Mouse (Mus musculus): ENCODE data around the gene Cfap299. TPM values are rescaled to one million over a fixed set of nuclear protein-coding genes. Genes with fewer than 3 reads are reported as not detected.

Gene Cfap299
- total and polyA plus RNA-seq, 3 experiments = not detected

DNA sequence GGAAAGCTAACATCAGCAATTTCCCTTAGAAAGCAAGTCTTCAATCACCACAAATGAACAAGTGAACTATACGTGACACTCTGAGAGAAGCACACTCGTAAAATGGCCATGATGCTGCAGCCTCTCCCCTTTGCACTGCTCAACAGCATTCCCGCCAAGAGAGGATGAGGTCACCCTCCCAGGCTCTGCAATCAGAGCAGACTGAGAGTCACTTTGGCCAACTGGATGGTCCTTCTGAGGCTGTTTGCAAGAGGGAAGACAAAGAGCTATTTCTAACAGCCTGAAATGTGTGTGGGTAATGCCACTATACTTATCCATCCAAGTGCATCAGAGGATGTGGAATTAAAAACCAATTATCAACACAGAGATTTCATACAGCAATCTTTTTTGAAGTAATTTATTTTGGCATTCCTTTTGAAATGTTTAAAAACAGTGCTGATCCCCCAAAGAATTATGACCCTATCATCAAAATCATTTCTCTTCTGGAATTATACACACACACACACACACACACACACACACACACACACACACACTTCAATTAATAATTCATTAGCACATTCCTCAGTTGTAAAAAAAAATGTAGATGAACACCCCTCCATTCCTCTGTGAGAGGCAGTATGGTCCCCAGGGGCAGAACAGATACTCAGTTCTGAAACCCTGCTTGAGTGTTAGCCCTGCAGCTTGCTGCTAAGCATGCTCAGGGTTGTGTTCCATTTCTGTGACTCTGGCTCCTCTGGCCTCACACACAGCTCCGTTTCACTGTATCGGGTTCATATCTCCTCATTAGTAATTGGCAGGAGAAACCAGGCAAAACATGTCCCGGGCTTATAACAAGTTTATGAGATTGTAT lies 403.3 kb downstream of the Cfap299 start:
- H3K79me2 ChIP-seq (replicated peaks; ENCODE audit: control insufficient read depth, extremely low read depth, insufficient read depth, poor library complexity, severe bottlenecking) = no peaks in the 10 kb centered on the region
- no peaks in the 10 kb centered on the region for H3K36me3 ChIP-seq (replicated peaks in 1 of 2; ENCODE audit: control insufficient read depth in 1 of 2, insufficient read depth in 1 of 2, low read length in 1 of 2)
- in situ Hi-C loops (cut with MboI; ENCODE audit: low pct_ligation_motif_present, low pct_unique_long_range_greater_than_20kb, low sequenced_read_pairs) (no loop called here), dilution Hi-C loops (cut with MboI; ENCODE audit: extremely low pct_ligation_motif_present, extremely low pct_unique_long_range_greater_than_20kb, low sequenced_read_pairs) (no loop called here)
- no peak overlapping the region for H3K27ac ChIP-seq (ENCODE audit: insufficient read depth, low read depth)
- H3K9ac ChIP-seq (ENCODE audit: insufficient read depth, low read depth) = no peak overlapping the region
- DNase-seq (ENCODE audit: extremely low read depth) = no peak
- no peaks in the 10 kb centered on the region for H3K27me3 ChIP-seq (replicated peaks)
- no peak for TF ChIP-seq HCFC1 (IDR thresholded peaks at IDR 0.05; ENCODE audit: low read depth, low read length)
- TF ChIP-seq CHD1 (IDR thresholded peaks at IDR 0.05; ENCODE audit: low read depth, low read length) = no peak
- no peak for TF ChIP-seq MAZ (IDR thresholded peaks at IDR 0.05; ENCODE audit: low read depth, low read length)
- TF ChIP-seq SIN3A (IDR thresholded peaks at IDR 0.05; ENCODE audit: low read length) = no peak
- no peak for TF ChIP-seq POLR2A (IDR thresholded peaks at IDR 0.05; ENCODE audit: low read depth, low read length)
- no peak for TF ChIP-seq RAD21 (IDR thresholded peaks at IDR 0.05; ENCODE audit: low read depth, low read length)
- no peak for TF ChIP-seq CHD2 (IDR thresholded peaks at IDR 0.05; ENCODE audit: low read length)
- no peak for TF ChIP-seq MAFK (IDR thresholded peaks at IDR 0.05; ENCODE audit: insufficient replicate concordance, low read length)
- no peak for TF ChIP-seq TCF12 (IDR thresholded peaks at IDR 0.05; ENCODE audit: low read depth, low read length)
- TF ChIP-seq NELFE (IDR thresholded peaks at IDR 0.05; ENCODE audit: low read depth, low read length) = no peak
- TF ChIP-seq MYC (IDR thresholded peaks at IDR 0.05; ENCODE audit: low read depth, low read length) = no peak
- TF ChIP-seq EP300 (IDR thresholded peaks at IDR 0.05; ENCODE audit: low read length) = no peak
- TF ChIP-seq SMC3 (IDR thresholded peaks at IDR 0.05; ENCODE audit: low read depth, low read length) = no peak
- TF ChIP-seq MXI1 (IDR thresholded peaks at IDR 0.05; ENCODE audit: low read depth, low read length) = no peak
- no peak for TF ChIP-seq BHLHE40 (IDR thresholded peaks at IDR 0.05; ENCODE audit: low read depth, low read length)
- no peak for TF ChIP-seq MAX (IDR thresholded peaks at IDR 0.05; ENCODE audit: low read length)
- no peak for TF ChIP-seq USF2 (conservative IDR thresholded peaks at IDR 0.05; ENCODE audit: low read depth, low read length)
- TF ChIP-seq JUN (IDR thresholded peaks at IDR 0.05; ENCODE audit: insufficient read depth, low read depth, low read length) = no peak
- TF ChIP-seq POLR2AphosphoS2 (IDR thresholded peaks at IDR 0.05; ENCODE audit: low read depth, low read length) = no peak
- TF ChIP-seq CTCF (conservative IDR thresholded peaks at IDR 0.05 in 1 of 2, IDR thresholded peaks at IDR 0.05 in 1 of 2; ENCODE audit: low read depth in 2 of 2, low read length in 2 of 2) = no peak
- H3K4me3 ChIP-seq (replicated peaks in 1 of 3; ENCODE audit: low read depth in 2 of 3, low read length in 2 of 3, poor library complexity in 1 of 3) = no peak overlapping the region
- no peak overlapping the region for H3K4me2 ChIP-seq (ENCODE audit: insufficient read depth, low read depth, poor library complexity, severe bottlenecking)
- no peaks in the 10 kb centered on the region for H3K9me3 ChIP-seq (replicated peaks; ENCODE audit: low read length)
- H3K4me1 ChIP-seq (ENCODE audit: control insufficient read depth in 1 of 2, insufficient read depth in 2 of 2) = peaks cover 0 to 2% of the 10 kb centered on the region in 2 experiments; a peak in 2 of 4 replicates

DNA sequence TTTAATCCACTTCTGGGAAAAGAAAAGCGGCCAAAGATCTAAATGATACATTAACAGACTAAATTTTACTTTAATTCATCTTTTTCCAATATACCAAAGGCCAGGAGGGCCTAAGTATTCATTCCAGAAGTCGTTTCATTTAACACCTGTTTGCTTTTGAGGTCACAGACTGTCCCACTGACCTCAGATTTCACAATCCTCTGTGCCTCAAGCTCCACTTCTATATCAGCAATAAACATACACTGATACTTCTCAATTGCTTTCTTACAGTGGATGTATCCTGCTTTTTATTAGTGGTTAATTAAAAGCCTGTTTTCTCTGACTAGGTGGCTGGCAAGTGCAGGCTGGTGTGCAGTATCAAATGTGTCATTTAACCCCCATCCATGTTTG lies 403.9 kb downstream of the Cfap299 start:
- Histone ChIP-seq H3K4me2 (ENCODE audit: insufficient read depth, low read depth, poor library complexity, severe bottlenecking) (no peak overlapping the region), H3K4me3 (replicated peaks in 1 of 3; ENCODE audit: low read depth in 2 of 3, low read length in 2 of 3, poor library complexity in 1 of 3) (no peak overlapping the region), H3K36me3 (replicated peaks in 1 of 2; ENCODE audit: control insufficient read depth in 1 of 2, insufficient read depth in 1 of 2, low read length in 1 of 2) (no peaks in the 10 kb centered on the region), H3K4me1 (ENCODE audit: control insufficient read depth in 1 of 2, insufficient read depth in 2 of 2) (peaks cover 0 to 2% of the 10 kb centered on the region in 2 experiments; a peak in 2 of 4 replicates), H3K79me2 (replicated peaks; ENCODE audit: control insufficient read depth, extremely low read depth, insufficient read depth, poor library complexity, severe bottlenecking) (no peaks in the 10 kb centered on the region), H3K9me3 (replicated peaks; ENCODE audit: low read length) (no peaks in the 10 kb centered on the region), H3K27me3 (replicated peaks) (no peaks in the 10 kb centered on the region), H3K9ac (ENCODE audit: insufficient read depth, low read depth) (no peak overlapping the region), H3K27ac (ENCODE audit: insufficient read depth, low read depth) (no peak overlapping the region)
- TF ChIP-seq EP300 (IDR thresholded peaks at IDR 0.05; ENCODE audit: low read length) = no peak
- TF ChIP-seq ZC3H11A (IDR thresholded peaks at IDR 0.05; ENCODE audit: low read depth, low read length) = no peak
- no peak for TF ChIP-seq PAX5 (IDR thresholded peaks at IDR 0.05; ENCODE audit: low read length)
- TF ChIP-seq GABPA (IDR thresholded peaks at IDR 0.05; ENCODE audit: insufficient replicate concordance, low read depth, low read length) = no peak
- TF ChIP-seq ELF1 (IDR thresholded peaks at IDR 0.05; ENCODE audit: low read depth, low read length) = no peak
- no peak for TF ChIP-seq CTCF (conservative IDR thresholded peaks at IDR 0.05 in 1 of 2, IDR thresholded peaks at IDR 0.05 in 1 of 2; ENCODE audit: low read depth in 2 of 2, low read length in 2 of 2)
- no peak for TF ChIP-seq USF2 (conservative IDR thresholded peaks at IDR 0.05; ENCODE audit: low read depth, low read length)
- TF ChIP-seq NRF1 (IDR thresholded peaks at IDR 0.05; ENCODE audit: low read depth, low read length) = no peak
- no peak for TF ChIP-seq IRF4 (IDR thresholded peaks at IDR 0.05; ENCODE audit: low read depth, low read length)
- no peak for TF ChIP-seq MYC (IDR thresholded peaks at IDR 0.05; ENCODE audit: low read depth, low read length)
- TF ChIP-seq JUN (IDR thresholded peaks at IDR 0.05; ENCODE audit: insufficient read depth, low read depth, low read length) = no peak
- no peak for TF ChIP-seq TBP (conservative IDR thresholded peaks at IDR 0.05; ENCODE audit: low read depth, low read length)
- no peak for TF ChIP-seq E2F4 (IDR thresholded peaks at IDR 0.05; ENCODE audit: insufficient replicate concordance, low read depth, low read length)
- DNase-seq (ENCODE audit: extremely low read depth) = no peak
- in situ Hi-C loops (cut with MboI; ENCODE audit: low pct_ligation_motif_present, low pct_unique_long_range_greater_than_20kb, low sequenced_read_pairs) = no loop called here
- dilution Hi-C loops (cut with MboI; ENCODE audit: extremely low pct_ligation_motif_present, extremely low pct_unique_long_range_greater_than_20kb, low sequenced_read_pairs) = no loop called here
